Mouse (Mus musculus): ENCODE measurements around the gene Vldlr. TPM values are rescaled to one million over a fixed set of nuclear protein-coding genes. Genes with fewer than 3 reads are reported as not detected.

Vldlr gene
- total RNA-seq (2017), result 5.3 and 9.5 TPM in 2 replicates

GRCm38 (mm10) chr19:27216318-27216717, at the start of gene Vldlr:
Vldlr (plus strand) TSS chr19:27216484.
- ATAC-seq (replicated peaks; ENCODE audit: low read depth, poor library complexity, severe bottlenecking), result no peak

DNA sequence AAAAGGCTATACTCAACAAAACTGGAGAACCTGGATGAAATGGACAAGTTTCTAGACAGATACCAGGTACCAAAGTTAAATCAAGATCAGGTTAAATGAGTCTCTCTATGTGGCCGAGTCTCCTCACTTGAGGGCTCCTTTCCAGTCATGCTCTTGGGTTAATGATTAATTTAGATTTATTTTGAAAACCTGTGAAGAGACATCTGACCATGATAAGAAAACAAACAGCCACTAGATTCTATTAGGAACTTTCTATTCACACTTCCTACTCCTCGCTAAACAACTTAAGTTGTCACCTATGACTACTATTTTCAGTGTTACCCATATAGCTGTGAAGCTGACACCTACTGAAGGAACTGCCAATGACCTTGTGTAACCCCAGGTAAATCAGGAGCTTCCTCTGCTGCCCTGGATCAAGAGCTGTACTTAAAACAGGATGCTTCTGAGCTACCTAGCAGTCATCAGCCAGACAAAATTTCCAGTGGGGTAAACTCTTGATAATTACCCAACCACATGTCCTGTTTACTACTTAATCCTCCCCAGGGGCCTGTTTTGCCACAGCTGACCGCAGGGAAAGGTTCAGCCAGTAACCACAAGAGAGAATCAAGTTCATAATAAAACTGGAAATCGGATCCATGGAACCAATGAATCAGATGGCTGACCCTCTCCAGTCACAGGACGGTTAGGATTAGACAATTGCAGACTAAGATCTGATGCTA, 48.5 kb upstream of the Vldlr start:
- no peak for ATAC-seq (replicated peaks; ENCODE audit: low read depth, poor library complexity, severe bottlenecking)

DNA sequence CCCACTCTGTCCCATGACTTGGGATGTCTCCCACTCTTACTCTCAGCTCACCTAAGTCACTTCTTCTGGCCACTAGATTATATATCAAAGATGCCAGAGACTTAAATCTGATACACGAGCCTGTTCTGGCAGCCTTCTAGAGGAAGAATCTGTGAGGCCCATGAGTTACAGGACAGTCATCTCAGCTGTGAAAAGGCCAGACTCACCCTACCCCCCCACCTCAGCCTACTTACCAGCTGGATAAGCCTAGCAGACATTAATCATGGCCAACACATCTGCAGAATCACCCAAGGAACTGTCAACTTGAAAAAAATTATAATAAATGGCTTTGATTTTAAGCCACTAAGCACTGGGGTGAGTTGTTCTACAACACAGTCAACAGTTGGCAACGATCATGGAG, 42.4 kb upstream of the Vldlr start:
- ATAC-seq (replicated peaks; ENCODE audit: low read depth, poor library complexity, severe bottlenecking), result no peak

DNA sequence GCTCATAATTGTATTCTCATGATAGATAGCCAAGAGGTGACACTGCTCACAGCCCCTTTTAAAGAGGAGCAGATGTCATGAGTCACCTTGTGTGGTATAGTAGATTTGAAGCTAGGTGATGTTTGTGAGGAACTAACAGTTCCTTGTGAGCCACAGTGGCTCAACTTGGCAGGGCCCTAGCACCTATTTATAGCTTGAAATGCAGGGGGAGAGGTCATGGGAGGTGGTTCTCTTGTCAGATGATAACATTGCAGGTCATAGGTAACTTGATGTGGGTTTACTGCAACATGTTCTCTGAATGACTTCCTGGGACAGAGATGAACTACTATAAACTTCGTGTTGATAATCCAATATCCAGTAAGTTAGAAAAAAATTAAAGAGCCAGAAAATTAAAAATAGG, 40.7 kb upstream of the Vldlr start:
- ATAC-seq (replicated peaks; ENCODE audit: low read depth, poor library complexity, severe bottlenecking), result no peak

DNA sequence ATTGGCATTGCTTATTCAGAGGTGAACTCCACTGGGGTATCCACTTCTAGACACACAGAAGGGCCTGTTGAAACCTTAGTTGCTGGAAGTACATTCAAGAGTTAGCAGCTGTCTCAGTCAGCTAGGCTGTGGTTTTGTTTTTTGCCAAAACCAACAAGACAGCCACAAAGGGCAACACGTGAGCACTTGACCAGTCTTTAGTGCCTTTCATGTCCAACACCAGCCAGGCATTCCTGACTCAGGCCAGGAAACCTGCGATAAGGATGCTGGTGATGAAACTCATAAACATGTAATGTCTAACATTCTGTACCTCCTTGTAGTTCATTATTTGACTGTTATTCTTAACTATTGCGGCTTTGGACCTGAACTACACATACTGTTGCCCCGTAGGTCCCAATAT, 39.7 kb upstream of the Vldlr start:
- no peak for ATAC-seq (replicated peaks; ENCODE audit: low read depth, poor library complexity, severe bottlenecking)

- no peak for ATAC-seq (replicated peaks; ENCODE audit: low read depth, poor library complexity, severe bottlenecking)
These were observed 38.0 kb upstream of the Vldlr start for GRCm38 (mm10) chr19:27178195-27178807.

DNA sequence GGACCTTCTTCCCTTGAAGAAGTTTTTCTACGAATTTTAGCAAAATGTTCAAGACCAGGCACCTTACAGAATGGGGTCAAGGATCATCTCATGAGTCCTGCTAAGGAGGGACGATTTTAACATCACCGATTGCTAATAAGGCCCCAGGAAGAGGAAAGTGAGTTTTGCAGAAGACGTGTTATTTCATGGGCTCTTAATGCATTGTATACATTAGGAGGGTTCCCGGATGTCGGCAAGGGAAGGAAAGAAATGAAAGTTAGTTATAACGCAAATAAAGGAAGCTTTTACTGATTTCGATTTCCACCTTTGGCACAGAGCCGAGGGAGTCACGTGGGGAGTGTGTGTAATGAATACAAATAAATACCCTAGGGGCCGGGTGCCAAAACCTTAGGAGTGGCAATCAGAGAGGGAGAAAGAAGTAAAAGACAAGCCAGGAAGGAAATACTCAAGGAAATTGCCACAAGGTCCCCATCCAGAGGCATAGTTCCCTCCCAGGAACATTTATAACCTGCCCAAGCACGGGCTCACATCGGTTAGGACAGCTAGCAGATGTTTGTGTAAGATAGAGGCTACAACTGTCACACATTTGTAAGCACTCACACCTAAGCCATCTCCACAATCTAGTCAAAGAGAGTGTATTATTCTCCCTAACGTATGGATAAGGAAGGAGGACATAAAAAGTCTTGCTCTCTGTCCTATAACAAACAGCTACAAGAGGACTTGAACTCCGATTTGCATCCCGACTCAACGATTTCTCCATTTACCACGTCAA, 35.7 kb upstream of the Vldlr start:
- ATAC-seq (replicated peaks; ENCODE audit: low read depth, poor library complexity, severe bottlenecking), result peak; percentile 39

DNA sequence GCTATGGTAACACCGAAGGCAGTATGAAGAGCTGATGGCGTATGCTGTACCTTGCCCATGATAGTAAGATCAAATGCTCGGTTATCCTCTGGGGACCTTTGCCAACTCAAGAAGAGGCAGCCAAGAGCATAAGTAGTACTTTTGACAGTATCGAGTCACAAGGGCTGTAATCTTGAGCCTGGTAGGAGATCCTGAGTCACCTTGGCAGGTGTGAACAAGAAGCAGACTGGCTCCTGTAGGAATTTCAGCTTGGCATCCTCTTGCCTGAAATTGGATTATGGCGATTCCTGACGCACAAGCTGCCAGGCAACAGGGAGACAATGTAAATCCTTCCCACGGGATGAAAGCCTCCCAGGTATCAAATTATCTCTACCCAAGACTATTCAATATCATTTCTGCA, 32.8 kb upstream of the Vldlr start:
- ATAC-seq (replicated peaks; ENCODE audit: low read depth, poor library complexity, severe bottlenecking), result no peak

GRCm38 (mm10) chr19:27203711-27204238, 12.5 kb upstream of the Vldlr start:
- ATAC-seq (replicated peaks; ENCODE audit: low read depth, poor library complexity, severe bottlenecking), result no peak

DNA sequence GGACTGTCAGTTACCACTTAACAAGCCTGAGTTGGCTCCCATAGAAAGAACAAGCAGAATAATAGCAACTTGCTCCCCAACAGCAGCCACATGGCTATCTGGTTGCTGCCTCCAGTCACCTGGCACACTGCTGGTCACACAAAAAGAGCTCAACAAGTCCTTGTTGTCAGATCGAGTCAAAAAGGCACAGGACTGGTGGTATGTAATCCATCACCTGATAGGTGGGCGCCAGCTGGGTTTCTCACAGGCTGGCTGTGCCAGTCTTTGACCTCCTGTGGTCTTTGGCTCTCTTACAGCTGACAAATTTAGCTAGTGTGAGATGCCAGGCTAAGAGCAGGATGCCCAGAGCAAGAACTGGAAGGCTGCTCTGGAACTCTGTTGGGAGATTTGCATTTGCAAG, 5.3 kb upstream of the Vldlr start:
- ATAC-seq (replicated peaks; ENCODE audit: low read depth, poor library complexity, severe bottlenecking), result no peak

GRCm38 (mm10) chr19:27215596-27215995, 688 bp upstream of the Vldlr start:
- no peak for ATAC-seq (replicated peaks; ENCODE audit: low read depth, poor library complexity, severe bottlenecking)

GRCm38 (mm10) chr19:27216767-27217403, 601 bp downstream of the Vldlr start:
- peak; percentile 25 for ATAC-seq (replicated peaks; ENCODE audit: low read depth, poor library complexity, severe bottlenecking)

- ATAC-seq (replicated peaks; ENCODE audit: low read depth, poor library complexity, severe bottlenecking), result 0 out of 2 replicates have a peak, but pooled peaks have one; percentile 24
These were observed 1.2 kb downstream of the Vldlr start for GRCm38 (mm10) chr19:27217404-27217940.

GRCm38 (mm10) chr19:27217941-27218411, 1.7 kb downstream of the Vldlr start:
- ATAC-seq (replicated peaks; ENCODE audit: low read depth, poor library complexity, severe bottlenecking), result 0 out of 2 replicates have a peak, but pooled peaks have one; percentile 6

DNA sequence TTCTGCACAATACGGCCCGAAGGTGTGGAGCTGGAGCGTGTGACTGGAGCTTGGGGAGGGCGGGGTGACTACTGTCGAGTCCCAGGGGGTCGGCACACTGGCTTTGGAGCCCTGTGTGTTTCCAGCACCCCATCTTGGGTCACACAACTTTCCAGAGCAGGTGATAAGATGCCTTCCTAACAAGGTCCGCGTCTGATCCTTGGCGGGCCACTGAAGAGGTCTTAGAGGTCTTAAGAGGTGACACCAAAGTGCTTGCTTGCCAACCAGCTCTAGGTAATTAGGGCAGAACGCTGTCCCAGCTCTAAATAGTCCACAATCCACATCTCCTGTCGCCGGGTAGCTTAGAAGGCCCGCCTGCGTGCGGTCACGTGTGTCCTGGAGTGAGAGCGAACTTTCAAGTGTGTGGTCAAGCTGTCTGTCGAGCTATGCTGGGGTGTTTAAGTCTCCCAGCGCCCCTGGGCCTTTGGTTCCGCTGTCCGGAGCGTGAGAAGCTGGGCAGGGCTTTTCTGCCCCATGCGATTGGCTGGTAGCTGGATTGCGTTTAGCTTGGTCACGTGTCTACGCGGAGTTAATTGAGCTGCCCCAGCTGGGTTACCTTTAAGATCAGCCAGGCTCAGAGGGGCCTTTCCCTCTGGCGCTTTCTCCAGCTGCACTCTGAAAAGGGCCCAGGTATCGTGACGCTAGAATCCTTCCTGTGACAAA, 2.4 kb downstream of the Vldlr start:
- peak; percentile 62 for ATAC-seq (replicated peaks; ENCODE audit: low read depth, poor library complexity, severe bottlenecking)

GRCm38 (mm10) chr19:27219586-27219985, 3.3 kb downstream of the Vldlr start:
- ATAC-seq (replicated peaks; ENCODE audit: low read depth, poor library complexity, severe bottlenecking), result no peak

GRCm38 (mm10) chr19:27223046-27223445, 6.8 kb downstream of the Vldlr start:
- no peak for ATAC-seq (replicated peaks; ENCODE audit: low read depth, poor library complexity, severe bottlenecking)

DNA sequence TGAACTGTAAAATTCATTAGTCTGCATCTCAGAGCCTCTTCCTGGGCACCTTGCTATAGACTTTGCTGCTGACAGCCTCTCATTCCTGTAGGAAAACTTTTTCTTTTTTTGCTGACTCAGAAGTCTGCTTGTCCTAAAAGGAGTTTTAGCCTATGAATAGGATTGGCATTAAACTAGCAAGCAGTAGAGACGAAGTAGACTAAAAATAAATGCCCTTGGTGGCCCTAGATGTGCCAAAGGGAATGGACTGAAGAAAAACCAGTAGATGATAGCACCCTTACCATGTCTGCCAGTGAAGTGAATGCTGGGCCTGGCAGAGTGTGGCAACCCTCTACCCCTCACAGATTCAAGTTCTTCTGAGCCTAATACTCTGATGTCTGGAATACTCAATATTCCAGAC, 8.1 kb downstream of the Vldlr start:
- ATAC-seq (replicated peaks; ENCODE audit: low read depth, poor library complexity, severe bottlenecking), result no peak

- ATAC-seq (replicated peaks; ENCODE audit: low read depth, poor library complexity, severe bottlenecking), result no peak
These were observed 10.3 kb downstream of the Vldlr start for GRCm38 (mm10) chr19:27226626-27227025.
